Mouse (Mus musculus) liver, postnatal 0 days (tissue): ENCODE data around the gene Abi3.

Experiments
- CTCF ChIP-seq: sonication (generic); IDR thresholded peaks from 2 replicates; pipeline ENCODE4 v1.5.1; 2016; ENCODE audit warnings: antibody characterized with exemption, low read depth
- EP300 ChIP-seq: IDR thresholded peaks from 2 replicates; pipeline ENCODE4 v1.6.1; 2016; ENCODE audit warnings: antibody characterized with exemption, low read depth, mild to moderate bottlenecking

- TF ChIP-seq CTCF: no peak
- TF ChIP-seq EP300: no peak
Observed at GRCm38 (mm10) chr11:95861397-95861796, 19.1 kb upstream of the Abi3 start.
